Mouse (Mus musculus) embryo, embryonic 10 days (tissue): ENCODE data around the gene Rsph10b.
"Not testable (repeated sequence)": the region's sequence is repeated elsewhere in the genome, so short reads cannot be mapped to it uniquely, and the experiment has no call there.

Experiments used
- DNase-seq: peaks from one replicate; pipeline ENCODE4 v3.0.0-alpha.2; 2015; ENCODE audit warnings: low spot score

Gene Rsph10b

GRCm38 (mm10) chr5:143993849-143994248, 61.0 kb downstream of the Rsph10b start:
- DNase-seq = no peak

GRCm38 (mm10) chr5:143994632-143995365, 62.0 kb downstream of the Rsph10b start:
- DNase-seq = no peak

- DNase-seq = peak; percentile 34
Observed at GRCm38 (mm10) chr5:143999409-143999808, 66.6 kb downstream of the Rsph10b start.

GRCm38 (mm10) chr5:144002461-144003192, 69.8 kb downstream of the Rsph10b start:
- no peak for DNase-seq

- not testable (repeated sequence) for DNase-seq
Observed at GRCm38 (mm10) chr5:144013366-144014134, 80.7 kb downstream of the Rsph10b start.

GRCm38 (mm10) chr5:144014551-144015311, 81.9 kb downstream of the Rsph10b start, which contains the start of gene Ccz1:
Ccz1 (minus strand) TSS chr5:144014877.
- peak; percentile 91 for DNase-seq

DNA sequence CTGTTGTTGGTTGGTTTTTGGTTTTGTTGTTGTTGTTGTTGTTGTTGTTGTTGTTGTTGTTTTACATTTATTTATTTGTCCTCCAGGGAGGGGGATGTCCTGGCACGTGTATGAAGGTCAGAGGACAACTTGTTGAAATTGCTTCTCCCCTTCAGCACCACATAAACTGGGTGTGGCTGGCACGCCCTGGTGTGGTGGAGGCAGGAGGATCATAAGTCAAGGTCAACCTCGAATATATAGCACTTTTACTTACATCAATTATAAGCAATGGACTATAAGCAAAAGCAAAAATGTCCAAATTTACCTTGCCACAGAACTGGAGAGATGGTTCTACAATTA, 82.4 kb downstream of the Rsph10b start:
- no peak for DNase-seq

- DNase-seq = no peak
Observed at GRCm38 (mm10) chr5:144015845-144016244, 83.0 kb downstream of the Rsph10b start.

GRCm38 (mm10) chr5:144026620-144027263, 93.9 kb downstream of the Rsph10b start, which contains the start of gene Ocm:
Ocm (minus strand) TSS chr5:144026670.
- no peak for DNase-seq

GRCm38 (mm10) chr5:144032491-144032890, 99.7 kb downstream of the Rsph10b start:
- no peak for DNase-seq

- DNase-seq = no peak
Observed at GRCm38 (mm10) chr5:144034567-144034966, 101.7 kb downstream of the Rsph10b start.
